Mouse (Mus musculus): ENCODE results near the gene Tspan10. TPM values are rescaled to one million over a fixed set of nuclear protein-coding genes. Genes with fewer than 3 reads are reported as not detected.
A peak's percentile ranks its signal among the peaks of the same experiment; 100 is the strongest.

Tspan10 gene
- polyA plus RNA-seq, 1 experiment from 2014 or later, result not detected

DNA sequence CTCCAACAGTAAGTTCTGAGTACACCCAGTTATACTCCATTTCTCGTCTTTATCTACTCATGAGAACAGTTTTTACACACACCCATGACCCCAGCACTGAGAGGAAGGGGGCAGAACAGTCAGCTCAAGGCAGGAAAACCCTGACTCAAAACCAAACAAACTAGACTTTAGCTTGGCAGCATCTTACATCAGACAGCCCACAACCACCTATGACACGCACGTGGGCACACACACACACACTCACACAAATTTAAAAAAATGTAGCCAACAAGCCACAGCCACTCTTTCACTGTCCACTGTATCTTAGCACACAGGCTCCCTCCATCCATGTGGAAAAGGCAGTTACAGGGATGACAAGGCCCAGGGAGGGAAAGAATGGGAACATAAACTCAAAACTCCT lies 15.7 kb upstream of the Tspan10 start:
- no peak for ATAC-seq (ENCODE audit: low FRiP score)
- Histone ChIP-seq H3K36me3 (peaks cover 51% of the 10 kb centered on the region), H3K27me3 (replicated peaks) (no peaks in the 10 kb centered on the region), H3K4me3 (replicated peaks) (no peak overlapping the region), H3K4me1 (no peaks in the 10 kb centered on the region), H3K9ac (replicated peaks) (no peak overlapping the region), H3K9me3 (replicated peaks) (no peaks in the 10 kb centered on the region), H3K4me2 (no peak overlapping the region), H3K27ac (replicated peaks) (no peak overlapping the region)
- 94% methylated on average over 3 of the region's 3 CpGs for WGBS

DNA sequence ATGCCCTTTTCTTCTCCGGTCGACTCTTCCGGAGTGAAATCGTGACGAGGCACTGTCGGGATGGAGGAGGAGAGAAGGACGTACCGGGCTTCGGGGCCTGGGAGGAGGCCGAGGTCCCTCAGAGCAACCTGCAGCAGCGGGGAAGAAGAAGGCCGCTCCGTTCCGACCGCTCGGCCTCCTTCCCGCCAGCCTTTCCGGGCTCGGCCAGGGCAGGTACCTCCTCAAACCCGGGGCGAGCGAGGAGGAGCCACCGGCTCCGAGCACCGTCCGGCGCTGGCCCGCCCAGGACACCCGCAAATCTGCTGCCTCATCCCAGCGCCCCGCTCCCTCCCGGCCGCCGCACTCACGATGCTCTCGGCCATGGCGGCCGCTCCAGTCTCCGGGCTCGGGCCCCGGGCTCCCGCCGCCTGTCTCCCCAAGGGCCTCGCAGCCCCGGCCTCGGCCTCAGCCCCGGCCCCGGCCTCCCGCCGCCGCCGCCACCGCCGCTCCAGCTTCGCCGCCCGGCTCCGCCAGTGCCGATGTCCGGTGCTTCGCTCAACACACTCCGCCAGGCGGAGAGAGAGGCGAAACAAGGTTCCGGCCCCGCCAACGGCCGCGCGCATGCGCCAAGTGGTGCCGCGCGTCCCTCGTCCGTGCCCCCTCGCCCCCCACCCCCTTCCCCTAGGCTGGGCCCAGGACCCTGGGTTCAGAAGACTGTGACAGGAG lies 5.1 kb upstream of the Tspan10 start, which contains the start of gene Nploc4:
Gene Nploc4 (minus strand): TSS at position 557 of the 705 bp plus-strand sequence.
- peak within 1 kb of the TSS; percentile 86 for H3K4me2 ChIP-seq
- H3K9ac ChIP-seq (replicated peaks), result peak within 1 kb of the TSS; percentile 99
- peak within 1 kb of the TSS; percentile 95 for H3K4me3 ChIP-seq (replicated peaks)
- no peaks in the 10 kb centered on the region for H3K27me3 ChIP-seq (replicated peaks)
- H3K36me3 ChIP-seq, result peaks cover 23% of the 10 kb centered on the region
- H3K27ac ChIP-seq (replicated peaks), result peak within 1 kb of the TSS; percentile 85
- whole genome bisulfite sequencing, result under 1% methylated on average over 70 of the region's 77 CpGs
- ATAC-seq (ENCODE audit: low FRiP score), result peak; percentile 79
- peaks cover 21% of the 10 kb centered on the region for H3K4me1 ChIP-seq
- no peaks in the 10 kb centered on the region for H3K9me3 ChIP-seq (replicated peaks)

DNA sequence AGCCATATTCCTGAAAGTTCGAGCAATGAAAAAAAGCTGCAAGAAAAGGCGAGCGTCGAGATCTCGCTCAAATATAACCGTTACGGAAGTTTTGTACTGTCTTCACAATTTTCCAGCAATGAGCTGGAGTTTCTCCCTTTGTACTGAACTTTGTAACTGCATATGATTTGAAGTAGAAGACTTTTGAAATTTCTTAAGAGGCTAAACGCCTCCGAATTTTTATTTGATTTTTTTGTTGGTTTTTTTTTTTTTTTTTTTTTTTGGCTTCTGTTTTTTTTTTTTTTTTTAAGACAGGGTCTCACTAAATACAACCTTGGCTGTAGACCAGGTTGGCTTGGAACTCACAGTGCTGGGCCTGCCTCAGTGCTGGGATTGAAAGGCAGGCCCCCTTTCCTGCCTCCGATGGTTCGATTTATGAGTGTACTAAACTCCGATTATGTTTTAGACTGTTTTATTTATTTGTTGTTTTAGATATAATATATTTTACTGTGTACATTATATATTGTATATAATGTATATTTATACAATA lies 4.5 kb upstream of the Tspan10 start:
- WGBS, result 30% methylated on average over 12 of the region's 12 CpGs
- Histone ChIP-seq H3K27me3 (replicated peaks) (no peaks in the 10 kb centered on the region), H3K4me2 (peak overlapping the region; percentile 86)

DNA sequence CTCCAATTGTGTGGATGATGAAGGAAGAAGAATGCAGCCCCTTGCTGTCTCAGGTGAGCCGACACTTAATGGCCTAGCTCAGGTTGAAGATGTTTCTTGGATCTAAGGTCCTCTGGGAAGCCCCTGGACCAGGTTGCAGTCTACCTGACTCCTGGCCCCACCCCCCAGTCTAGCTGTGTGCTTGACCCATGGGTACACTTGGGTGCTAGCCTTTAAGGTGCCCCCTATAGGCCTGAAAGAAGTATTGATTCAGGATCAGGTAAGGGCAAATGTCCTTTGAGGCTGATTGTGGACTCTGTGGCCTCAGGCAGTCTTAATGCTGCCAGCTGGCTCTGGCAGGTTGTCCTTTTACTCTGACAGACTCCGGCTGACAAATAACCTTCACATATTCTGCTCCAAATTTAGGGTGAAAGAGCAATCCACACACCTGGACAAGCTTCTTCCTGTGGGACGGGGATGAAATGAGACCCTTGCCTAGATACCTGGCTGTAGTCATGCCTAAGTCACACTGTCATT lies 379 bp downstream of the Tspan10 start:
- no peaks in the 10 kb centered on the region for H3K36me3 ChIP-seq
- H3K4me2 ChIP-seq, result no peak overlapping the region
- no peaks in the 10 kb centered on the region for H3K27me3 ChIP-seq (replicated peaks)
- H3K4me3 ChIP-seq (replicated peaks), result no peak overlapping the region
- H3K4me1 ChIP-seq, result no peaks in the 10 kb centered on the region
- ATAC-seq (ENCODE audit: low FRiP score), result no peak
- no peak overlapping the region for H3K27ac ChIP-seq (replicated peaks)
- WGBS, result 87% methylated on average over 3 of the region's 3 CpGs
- no peaks in the 10 kb centered on the region for H3K9me3 ChIP-seq (replicated peaks)
- no peak overlapping the region for H3K9ac ChIP-seq (replicated peaks)

More for the DNA sequence above, 4.5 kb upstream of the Tspan10 start:
- Histone ChIP-seq H3K4me3 (replicated peaks) (peak overlapping the region; percentile 95), H3K9ac (replicated peaks) (peak overlapping the region; percentile 99), H3K9me3 (replicated peaks) (no peaks in the 10 kb centered on the region), H3K4me1 (peaks cover 21% of the 10 kb centered on the region), H3K27ac (replicated peaks) (peak overlapping the region; percentile 85; the same call in 1 of the 2 replicates), H3K36me3 (peaks cover 17% of the 10 kb centered on the region)
- ATAC-seq (ENCODE audit: low FRiP score), result no peak

DNA sequence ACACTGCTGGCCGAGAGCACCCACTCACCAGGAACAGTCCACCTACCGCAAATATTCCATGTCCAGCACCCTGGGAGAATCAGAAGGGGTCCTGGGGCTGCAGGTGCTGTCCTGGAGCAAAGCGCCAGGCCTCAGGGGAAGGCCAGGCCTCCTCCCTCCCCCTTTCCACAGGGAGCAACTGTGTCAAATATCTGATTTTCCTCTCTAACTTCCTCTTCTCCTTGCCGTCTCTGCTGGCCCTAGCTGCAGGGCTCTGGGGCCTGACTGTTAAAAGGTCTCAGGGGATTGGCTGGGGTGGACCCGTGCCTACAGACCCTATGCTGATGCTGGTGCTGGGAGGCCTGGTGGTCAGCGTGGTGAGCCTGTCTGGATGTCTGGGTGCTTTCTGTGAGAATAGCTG lies 1.7 kb downstream of the Tspan10 start:
- no peak for ATAC-seq (ENCODE audit: low FRiP score)
- H3K9ac ChIP-seq (replicated peaks), result no peak overlapping the region
- H3K36me3 ChIP-seq, result no peaks in the 10 kb centered on the region
- no peaks in the 10 kb centered on the region for H3K27me3 ChIP-seq (replicated peaks)
- H3K9me3 ChIP-seq (replicated peaks), result no peaks in the 10 kb centered on the region
- H3K4me2 ChIP-seq, result no peak overlapping the region
- no peak overlapping the region for H3K27ac ChIP-seq (replicated peaks)
- H3K4me1 ChIP-seq, result no peaks in the 10 kb centered on the region
- H3K4me3 ChIP-seq (replicated peaks), result no peak overlapping the region
- WGBS, result 78% methylated on average over 6 of the region's 6 CpGs

DNA sequence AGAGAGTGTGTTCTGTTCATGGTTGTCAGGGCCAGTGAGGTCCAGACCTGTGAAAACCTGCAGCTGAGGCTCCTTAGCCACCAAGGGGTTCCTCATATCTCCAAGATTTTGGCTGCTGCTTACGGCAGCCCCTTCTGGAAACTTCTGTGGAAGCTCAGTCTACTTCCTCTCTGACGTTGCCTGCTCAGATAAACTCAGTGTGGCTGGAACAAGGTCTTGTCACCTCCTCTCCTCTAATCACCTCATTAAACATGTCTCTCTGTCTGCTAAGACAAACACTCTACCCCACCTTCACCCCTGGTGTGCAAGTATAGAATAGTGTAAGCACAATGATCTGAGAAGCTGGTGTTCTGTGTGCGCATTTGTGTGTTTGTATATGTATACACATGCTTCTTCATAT lies 3.0 kb downstream of the Tspan10 start:
- H3K27me3 ChIP-seq (replicated peaks), result no peaks in the 10 kb centered on the region
- no peak overlapping the region for H3K9ac ChIP-seq (replicated peaks)
- H3K36me3 ChIP-seq, result no peaks in the 10 kb centered on the region
- H3K4me2 ChIP-seq, result no peak overlapping the region
- no peak overlapping the region for H3K4me3 ChIP-seq (replicated peaks)
- no peak overlapping the region for H3K27ac ChIP-seq (replicated peaks)
- no peaks in the 10 kb centered on the region for H3K9me3 ChIP-seq (replicated peaks)
- ATAC-seq (ENCODE audit: low FRiP score), result no peak
- 89% methylated on average over 3 of the region's 3 CpGs for WGBS
- H3K4me1 ChIP-seq, result no peaks in the 10 kb centered on the region

DNA sequence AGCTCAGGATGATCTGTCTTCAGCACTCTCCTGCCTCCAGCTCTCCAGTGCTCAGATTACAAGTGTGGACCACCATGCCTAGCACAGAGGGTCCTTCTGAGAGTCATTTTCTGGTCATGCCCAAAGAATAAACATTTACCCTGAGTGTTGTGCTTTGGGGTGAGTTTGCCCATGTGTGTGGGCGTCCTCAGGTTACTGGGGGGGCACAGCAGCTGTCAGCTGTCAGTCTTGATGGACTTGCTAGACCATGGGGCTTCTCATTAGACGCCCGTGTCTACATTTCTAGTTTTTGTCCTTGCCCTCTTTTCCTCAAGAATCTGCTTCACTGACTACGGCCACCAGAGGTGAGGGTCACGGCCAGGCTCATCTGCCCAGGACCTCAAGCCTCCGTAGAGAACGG lies 4.7 kb downstream of the Tspan10 start:
- ATAC-seq (ENCODE audit: low FRiP score), result no peak
- Histone ChIP-seq H3K36me3 (no peaks in the 10 kb centered on the region), H3K4me1 (no peaks in the 10 kb centered on the region), H3K27me3 (replicated peaks) (no peaks in the 10 kb centered on the region), H3K27ac (replicated peaks) (no peak overlapping the region), H3K4me3 (replicated peaks) (no peak overlapping the region), H3K4me2 (no peak overlapping the region), H3K9ac (replicated peaks) (no peak overlapping the region), H3K9me3 (replicated peaks) (no peaks in the 10 kb centered on the region)
- WGBS, result 80% methylated on average over 7 of the region's 7 CpGs

DNA sequence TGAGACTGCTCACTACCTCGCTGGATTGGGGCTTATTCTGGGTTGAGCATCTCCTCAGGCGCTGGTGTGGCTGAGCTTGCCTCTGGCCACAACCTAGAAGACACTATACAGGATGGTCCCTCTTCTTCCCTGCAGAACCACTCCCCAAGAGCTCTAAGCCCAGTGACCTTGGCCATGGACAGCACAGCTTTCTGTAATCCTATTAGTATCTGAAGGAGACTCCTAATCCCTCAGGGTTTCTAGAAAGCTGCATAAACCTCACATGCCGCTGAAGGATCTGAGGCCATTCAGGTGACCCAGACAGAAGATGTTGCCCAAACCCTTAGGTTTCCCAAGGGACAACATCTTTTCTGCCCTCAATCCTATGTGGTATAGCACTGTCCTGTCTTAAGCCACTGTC lies 9.8 kb downstream of the Tspan10 start:
- H3K36me3 ChIP-seq, result peaks cover 5% of the 10 kb centered on the region; the same call in 1 of the 2 replicates
- no peaks in the 10 kb centered on the region for H3K9me3 ChIP-seq (replicated peaks)
- 65% methylated on average over 3 of the region's 3 CpGs for WGBS
- H3K27me3 ChIP-seq (replicated peaks), result no peaks in the 10 kb centered on the region
- no peak for ATAC-seq (ENCODE audit: low FRiP score)
- H3K4me2 ChIP-seq, result no peak overlapping the region
- H3K27ac ChIP-seq (replicated peaks), result no peak overlapping the region
- H3K4me3 ChIP-seq (replicated peaks), result no peak overlapping the region
- H3K4me1 ChIP-seq, result peaks cover 6% of the 10 kb centered on the region
- no peak overlapping the region for H3K9ac ChIP-seq (replicated peaks)

DNA sequence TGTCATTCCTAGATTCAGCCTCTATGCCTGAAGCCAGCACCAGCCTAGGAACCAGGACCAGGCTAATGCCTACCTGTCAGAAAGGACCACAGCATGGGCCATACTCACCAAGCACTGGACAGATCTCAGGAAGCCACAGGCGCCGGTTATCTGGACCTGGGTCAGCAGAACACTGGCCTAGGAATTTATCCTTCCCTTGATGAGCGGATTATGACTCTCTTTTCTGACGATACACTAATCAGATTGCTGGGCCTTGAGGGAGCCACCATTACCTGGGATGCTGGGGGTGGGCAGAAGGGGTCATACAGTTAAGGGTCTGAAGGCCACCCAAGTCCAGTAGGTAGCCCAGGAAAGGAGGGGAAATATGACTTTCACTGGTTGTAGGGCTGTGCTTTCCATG lies 10.9 kb downstream of the Tspan10 start, which contains the start of gene Pde6g:
Gene Pde6g (minus strand): TSS at position 195 of the 400 bp plus-strand sequence.
- Histone ChIP-seq H3K9ac (replicated peaks) (no peak within 1 kb of the TSS), H3K4me3 (replicated peaks) (no peak within 1 kb of the TSS), H3K9me3 (replicated peaks) (no peaks in the 10 kb centered on the region), H3K4me1 (peaks cover 9% of the 10 kb centered on the region), H3K27me3 (replicated peaks) (no peaks in the 10 kb centered on the region), H3K4me2 (no peak within 1 kb of the TSS), H3K36me3 (peaks cover 5% of the 10 kb centered on the region; the same call in 1 of the 2 replicates), H3K27ac (replicated peaks) (no peak within 1 kb of the TSS)
- 93% methylated on average over 4 of the region's 4 CpGs for WGBS
- no peak for ATAC-seq (ENCODE audit: low FRiP score)

DNA sequence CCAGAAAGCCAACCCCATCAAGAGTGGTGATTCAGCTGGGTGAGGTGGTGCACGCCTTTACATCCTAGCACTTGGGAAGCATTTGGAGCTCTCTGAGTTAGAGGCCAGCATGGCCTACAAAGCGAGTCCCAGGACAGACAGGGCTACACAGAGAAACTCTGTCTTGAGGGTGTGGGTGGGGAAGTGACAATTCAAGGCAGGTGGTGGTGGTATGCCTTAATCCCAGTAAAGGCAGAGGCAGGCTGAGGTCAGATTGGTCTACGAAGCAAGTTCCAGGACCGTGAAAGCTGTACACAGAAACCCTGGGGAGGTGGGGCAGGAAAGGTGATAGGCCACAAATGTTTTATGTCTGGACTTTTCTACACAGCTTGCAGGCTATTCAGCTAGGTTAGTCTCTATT lies 12.5 kb downstream of the Tspan10 start:
- Histone ChIP-seq H3K4me1 (peaks cover 25% of the 10 kb centered on the region), H3K36me3 (peaks cover 11% of the 10 kb centered on the region), H3K9ac (replicated peaks) (no peak overlapping the region), H3K27me3 (replicated peaks) (no peaks in the 10 kb centered on the region), H3K4me3 (replicated peaks) (no peak overlapping the region), H3K4me2 (no peak overlapping the region), H3K27ac (replicated peaks) (no peak overlapping the region), H3K9me3 (replicated peaks) (no peaks in the 10 kb centered on the region)
- WGBS, result 94% methylated on average over 4 of the region's 4 CpGs
- ATAC-seq (ENCODE audit: low FRiP score), result no peak

DNA sequence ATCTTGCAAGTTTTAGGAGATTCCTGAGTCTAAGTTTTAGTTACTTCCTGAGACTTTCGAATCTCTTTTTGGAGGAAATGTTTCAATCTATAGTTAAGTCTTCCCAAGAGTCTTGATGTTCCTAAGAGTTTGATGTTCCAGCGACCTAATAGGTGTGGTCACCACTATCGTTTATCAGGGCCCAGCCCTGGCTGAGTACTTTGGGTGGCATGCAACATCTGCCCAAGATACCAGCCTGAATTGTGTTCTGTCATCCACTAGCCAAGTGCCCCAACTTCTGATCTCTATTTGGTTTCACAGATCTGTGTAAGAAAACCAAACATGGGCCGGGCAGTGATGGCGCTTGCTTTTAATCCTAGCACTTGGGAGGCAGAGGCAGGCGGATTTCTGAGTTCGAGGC lies 13.0 kb downstream of the Tspan10 start:
- Histone ChIP-seq H3K4me1 (peaks cover 26% of the 10 kb centered on the region), H3K36me3 (peaks cover 13% of the 10 kb centered on the region), H3K4me3 (replicated peaks) (no peak overlapping the region), H3K9me3 (replicated peaks) (no peaks in the 10 kb centered on the region), H3K9ac (replicated peaks) (no peak overlapping the region), H3K27me3 (replicated peaks) (no peaks in the 10 kb centered on the region), H3K27ac (replicated peaks) (no peak overlapping the region), H3K4me2 (no peak overlapping the region)
- 96% methylated on average over 7 of the region's 7 CpGs for WGBS
- no peak for ATAC-seq (ENCODE audit: low FRiP score)

DNA sequence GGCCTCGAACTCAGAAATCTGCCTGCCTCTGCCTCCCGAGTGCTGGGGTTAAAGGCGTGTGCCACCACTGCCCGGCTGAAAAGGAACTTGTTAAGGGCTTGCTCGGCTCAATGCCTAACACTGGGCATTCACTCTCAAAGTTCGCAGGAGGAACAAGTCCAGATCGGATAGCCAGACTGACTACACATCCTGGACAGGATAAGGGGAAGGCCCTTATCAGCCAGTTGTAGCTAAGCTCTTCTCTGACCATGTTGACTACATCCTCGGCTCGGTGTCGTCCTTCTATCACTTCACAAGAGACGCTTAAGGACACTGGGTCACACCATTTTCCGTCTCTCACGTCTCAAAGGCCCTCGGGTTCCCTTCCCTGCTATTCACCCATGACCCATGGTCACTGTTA lies 14.9 kb downstream of the Tspan10 start:
- Histone ChIP-seq H3K27me3 (replicated peaks) (no peaks in the 10 kb centered on the region), H3K36me3 (peaks cover 31% of the 10 kb centered on the region), H3K4me3 (replicated peaks) (peak overlapping the region; percentile 99), H3K4me2 (peak overlapping the region; percentile 83), H3K9ac (replicated peaks) (peak overlapping the region; percentile 100), H3K4me1 (peaks cover 30% of the 10 kb centered on the region), H3K9me3 (replicated peaks) (no peaks in the 10 kb centered on the region), H3K27ac (replicated peaks) (peak overlapping the region; percentile 87)
- 0 out of 2 replicates have a peak, but pooled peaks have one; percentile 2 for ATAC-seq (ENCODE audit: low FRiP score)
- WGBS, result 37% methylated on average over 14 of the region's 14 CpGs
